Mouse (Mus musculus) kidney, adult 2 months (tissue): Measurements from ENCODE around the gene Faim2.

Experiments used
- CTCF ChIP-seq: fragments of 200-500 bp; conservative IDR thresholded peaks from 2 replicates; pipeline ENCODE4 v1.5.1; 2011; ENCODE audit warnings: low read depth, mild to moderate bottlenecking, control low read depth, low read length, moderate library complexity, mixed read lengths; ENCODE audit not compliant: insufficient read depth, insufficient read length
- POLR2A ChIP-seq: fragments of 200-500 bp; IDR thresholded peaks from one replicate; pipeline ENCODE4 v1.6.1; 2011; ENCODE audit warnings: low read depth, low read length, control low read depth

- TF ChIP-seq POLR2A = no peak
- no peak for TF ChIP-seq CTCF
These were observed 56.3 kb downstream of the Faim2 start for GRCm38 (mm10) chr15:99471677-99472063.
